Mouse (Mus musculus) limb, embryonic 12.5 days (tissue): ENCODE measurements around the gene Traf5. TPM values are rescaled to one million over a fixed set of nuclear protein-coding genes. Genes with fewer than 3 reads are reported as not detected.

Source experiments
- ATAC-seq: fragments of 200-750 bp; cut with Nextera tagmentation; 2 replicates; pipeline ENCODE4 v1.8.0; 2017; ENCODE audit warnings: low read depth, moderate TSS enrichment; ENCODE audit not compliant: insufficient number of reproducible peaks, insufficient read depth, low FRiP score, low TSS enrichment
- H3K27ac ChIP-seq: fragments of 300-500 bp; sonication (generic); 2 replicates; pipeline ENCODE4 v1.5.1; 2016; ENCODE audit warnings: mild to moderate bottlenecking, moderate library complexity
- H3K27me3 ChIP-seq: fragments of 300-500 bp; sonication (generic); 2 replicates; pipeline ENCODE4 v1.6.1; 2016; ENCODE audit warnings: mild to moderate bottlenecking, moderate library complexity
- H3K36me3 ChIP-seq: fragments of 300-500 bp; sonication (generic); 2 replicates; pipeline ENCODE4 v1.6.1; 2016; ENCODE audit warnings: mild to moderate bottlenecking, moderate library complexity
- H3K4me1 ChIP-seq: fragments of 300-500 bp; sonication (generic); replicated peaks from 2 replicates; pipeline ENCODE4 v1.6.1; 2016
- H3K4me2 ChIP-seq: fragments of 300-500 bp; sonication (generic); 2 replicates; pipeline ENCODE4 v1.6.1; 2016; ENCODE audit warnings: mild to moderate bottlenecking, moderate library complexity
- H3K4me3 ChIP-seq: fragments of 300-500 bp; sonication (generic); replicated peaks from 2 replicates; pipeline ENCODE4 v1.5.1; 2016; ENCODE audit warnings: mild to moderate bottlenecking
- H3K9ac ChIP-seq: fragments of 300-500 bp; sonication (generic); replicated peaks from 2 replicates; pipeline ENCODE4 v1.6.1; 2016; ENCODE audit warnings: mild to moderate bottlenecking, moderate library complexity
- H3K9me3 ChIP-seq: fragments of 300-500 bp; sonication (generic); 2 replicates; pipeline ENCODE4 v1.6.1; 2016; ENCODE audit warnings: mild to moderate bottlenecking, moderate library complexity
- WGBS: fragments of 180-500 bp; shearing (Covaris S2); methylation state at CpG from one replicate; pipeline ENCODE4 v1.1.7; 2016; 5-methylcytosine and 5-hydroxymethylcytosine counted together
- microRNA-seq: library from miRNA; unstranded; fragments of <30 nt; microRNA quantifications from one replicate; pipeline ENCODE4, GENCODE M21; 2017
- polyA plus RNA-seq: library from polyadenylated mRNA; unstranded; fragments of >200 nt; fragmentation: Nextera tagmentation; extraction: Ambion mirVana; gene quantifications from 2 replicates; pipeline ENCODE4 v1.2.1, GENCODE M21; 2016

The Traf5 gene
- polyA plus RNA-seq, 1 experiment from 2014 or later = 11.1 TPM

DNA sequence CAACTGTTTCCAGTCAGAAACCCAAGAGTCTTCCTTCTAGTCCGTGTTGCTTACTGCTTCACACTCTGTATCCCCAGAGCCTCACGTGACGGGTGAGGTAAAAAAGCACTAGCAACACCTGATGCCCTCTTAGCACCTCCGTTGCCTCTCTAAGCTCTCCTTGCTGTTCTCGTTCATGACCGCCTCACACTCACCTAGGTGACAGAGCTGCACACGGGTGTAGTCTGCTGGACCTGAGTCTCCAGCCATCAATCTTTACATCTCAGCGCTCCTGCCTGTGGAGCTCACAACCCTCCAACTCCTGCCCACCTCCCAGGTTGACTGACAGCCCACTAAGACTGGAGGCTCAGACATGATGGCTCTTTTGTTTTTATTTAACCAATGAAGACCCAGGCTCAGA lies 144.6 kb downstream of the Traf5 start:
- no peak overlapping the region for H3K27ac ChIP-seq
- H3K9ac ChIP-seq = no peak overlapping the region
- no peaks in the 10 kb centered on the region for H3K4me1 ChIP-seq
- H3K4me3 ChIP-seq = no peak overlapping the region
- ATAC-seq = no peak
- 77% methylated on average over 8 of the region's 8 CpGs for WGBS
- no peaks in the 10 kb centered on the region for H3K9me3 ChIP-seq
- H3K4me2 ChIP-seq = no peak overlapping the region
- no peaks in the 10 kb centered on the region for H3K36me3 ChIP-seq
- H3K27me3 ChIP-seq = no peaks in the 10 kb centered on the region

Small RNA genes within 50 kb of the gene (microRNA-seq; reads per million reads assigned to microRNA genes)
- gene Mir3473c = not detected

Other genes with a start within 250 kb of the Traf5 start
- 2.8 and 3.4 TPM in 2 replicates for gene Slc30a1, start 185.8 kb downstream of the Traf5 start, polyA plus RNA-seq
- gene Rd3, start 115.2 kb downstream of the Traf5 start, polyA plus RNA-seq = 0.12 and 0.49 TPM in 2 replicates
- gene Rcor3, start 45.5 kb upstream of the Traf5 start, polyA plus RNA-seq = 24.3 and 25.1 TPM in 2 replicates
- gene Kcnh1, start 98.2 kb upstream of the Traf5 start, polyA plus RNA-seq = 0.35 and 0.59 TPM in 2 replicates